Mouse (Mus musculus) brain, embryonic 14.5 days (tissue): Measurements from ENCODE around the gene Banf1.

Source experiments
- CTCF ChIP-seq: fragments of 200-500 bp; IDR thresholded peaks from 2 replicates; pipeline ENCODE4 v1.5.1; 2012; ENCODE audit warnings: inconsistent platforms, mild to moderate bottlenecking, moderate library complexity, borderline replicate concordance; ENCODE audit not compliant: insufficient read depth, insufficient read length; ENCODE audit errors: extremely low read depth
- POLR2A ChIP-seq: fragments of 200-500 bp; IDR thresholded peaks from 2 replicates; pipeline ENCODE4 v1.6.1; 2012; ENCODE audit warnings: mild to moderate bottlenecking, inconsistent platforms, borderline replicate concordance; ENCODE audit not compliant: poor library complexity, insufficient read depth, insufficient read length, severe bottlenecking; ENCODE audit errors: extremely low read depth

DNA sequence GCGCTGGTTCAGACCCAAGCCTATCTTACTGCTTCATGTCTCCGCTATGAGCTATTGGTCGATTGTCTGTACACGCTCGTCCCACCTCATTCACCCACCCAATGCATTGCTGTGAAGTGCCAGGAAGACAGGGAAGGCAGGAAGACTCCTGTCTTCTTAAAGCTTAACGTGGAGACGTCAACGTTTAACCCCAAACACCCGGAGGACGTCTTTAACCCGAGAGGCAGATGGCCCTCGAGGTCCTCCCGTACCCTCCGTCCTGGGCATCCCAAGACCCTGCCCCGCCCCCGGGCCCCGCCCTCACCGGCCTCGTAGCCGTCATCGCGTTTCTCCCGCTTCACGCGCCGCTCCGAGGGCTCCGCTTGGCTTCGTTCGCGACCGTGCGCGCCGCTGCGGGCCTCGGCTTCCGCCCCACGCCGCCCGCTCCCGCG lies 21.1 kb upstream of the Banf1 start:
- TF ChIP-seq POLR2A: no peak
- no peak for TF ChIP-seq CTCF
